Mouse (Mus musculus) frontal cortex, adult (tissue): ENCODE measurements at regions not wholly inside any gene's neighbourhood (a gene's known extent, or its start where the extent isn't known, plus 50 kb on each side); places are given as distances from the start of the nearest gene placed in this dataset.

Source experiments
- ATAC-seq: cut with Nextera tagmentation; 2 replicates; pipeline ENCODE4 v1.9.2; 2017; ENCODE audit warnings: mild to moderate bottlenecking, moderate library complexity, mixed read lengths; ENCODE audit not compliant: low TSS enrichment

DNA sequence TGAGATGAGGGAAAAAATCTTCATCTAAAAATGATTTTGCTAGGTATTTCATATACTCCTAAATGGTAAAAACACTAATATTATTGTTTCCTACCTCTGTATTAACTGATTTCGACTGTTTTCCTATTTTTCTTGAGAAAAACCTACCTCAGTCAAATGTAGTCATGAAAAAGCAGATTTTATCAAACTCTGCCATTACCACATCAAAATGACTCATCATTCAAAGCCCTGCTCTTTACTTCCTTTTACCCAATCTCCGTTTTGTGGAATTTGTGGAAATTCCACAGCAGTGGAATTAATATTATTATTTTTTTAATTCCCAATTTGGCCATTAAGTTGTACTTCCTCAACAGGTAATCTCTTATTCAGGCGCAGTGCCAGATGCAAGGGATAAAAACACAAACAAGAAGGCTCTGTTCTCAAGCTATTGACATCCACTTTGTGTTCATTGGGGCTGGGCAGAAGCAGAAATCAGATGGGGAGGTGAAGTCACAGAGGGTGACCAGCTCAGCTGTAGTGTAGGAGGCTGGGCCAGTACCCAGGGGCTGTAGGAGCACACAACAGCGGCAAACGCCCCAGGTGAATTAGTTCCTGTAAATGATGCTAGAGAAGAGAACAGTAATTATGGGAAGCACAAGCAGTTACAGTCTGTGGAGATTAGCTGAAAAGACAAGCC lies 138.2 kb upstream of the Mocs2 start:
- no peak for ATAC-seq

- no peak for ATAC-seq
Observed at GRCm38 (mm10) chr13:114680379-114680733, 137.7 kb upstream of the Mocs2 start.

- ATAC-seq, result no peak
Observed at GRCm38 (mm10) chr13:114681196-114681595, 136.8 kb upstream of the Mocs2 start.

DNA sequence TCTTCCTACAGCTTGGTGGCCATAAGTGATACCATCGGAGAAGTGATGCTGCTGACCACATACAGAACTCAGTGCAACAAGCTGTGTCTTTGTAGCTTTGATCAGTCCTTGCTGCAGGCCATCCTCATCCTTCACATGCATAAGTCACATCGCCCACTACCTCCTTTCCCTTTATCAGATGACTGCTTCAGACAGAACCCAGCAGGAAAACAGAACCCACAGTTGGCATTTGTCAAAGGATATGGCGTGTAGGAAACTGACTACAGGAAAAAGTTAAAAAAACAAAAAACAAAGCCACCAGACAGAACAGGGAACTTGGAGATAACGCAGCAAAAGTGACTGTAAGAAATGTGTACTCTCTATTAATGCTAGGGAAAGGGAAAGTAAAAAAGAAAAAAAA lies 136.1 kb upstream of the Mocs2 start:
- ATAC-seq, result no peak

DNA sequence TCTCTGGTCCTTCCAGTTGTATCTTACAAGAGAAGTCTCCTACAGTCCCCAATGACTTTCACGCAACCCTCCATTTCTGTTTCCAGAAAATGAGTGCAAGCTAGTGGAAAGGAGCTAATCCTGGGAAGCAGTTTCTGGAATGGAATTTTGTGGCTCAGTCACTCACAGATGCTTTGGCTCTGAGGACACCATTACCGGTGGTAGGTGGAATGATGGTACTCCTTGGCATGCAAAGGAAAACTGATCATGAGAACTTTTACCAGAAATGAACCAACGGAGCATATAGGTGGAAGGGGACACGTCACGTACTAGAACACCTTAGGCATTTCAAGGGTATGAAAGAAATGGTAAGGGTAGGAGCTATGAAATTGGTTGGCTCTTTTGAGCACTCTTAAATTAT lies 135.1 kb upstream of the Mocs2 start:
- ATAC-seq, result no peak

- ATAC-seq, result no peak
Observed at GRCm38 (mm10) chr13:114684298-114684697, 133.7 kb upstream of the Mocs2 start.

- ATAC-seq, result no peak
Observed at GRCm38 (mm10) chr13:114685368-114685767, 132.7 kb upstream of the Mocs2 start.

- no peak for ATAC-seq
Observed at GRCm38 (mm10) chr13:114712601-114713000, 105.4 kb upstream of the Mocs2 start.

GRCm38 (mm10) chr13:114719771-114720170 lies 98.3 kb upstream of the Mocs2 start:
- ATAC-seq, result no peak

- no peak for ATAC-seq
Observed at GRCm38 (mm10) chr13:114726828-114727227, 91.2 kb upstream of the Mocs2 start.

DNA sequence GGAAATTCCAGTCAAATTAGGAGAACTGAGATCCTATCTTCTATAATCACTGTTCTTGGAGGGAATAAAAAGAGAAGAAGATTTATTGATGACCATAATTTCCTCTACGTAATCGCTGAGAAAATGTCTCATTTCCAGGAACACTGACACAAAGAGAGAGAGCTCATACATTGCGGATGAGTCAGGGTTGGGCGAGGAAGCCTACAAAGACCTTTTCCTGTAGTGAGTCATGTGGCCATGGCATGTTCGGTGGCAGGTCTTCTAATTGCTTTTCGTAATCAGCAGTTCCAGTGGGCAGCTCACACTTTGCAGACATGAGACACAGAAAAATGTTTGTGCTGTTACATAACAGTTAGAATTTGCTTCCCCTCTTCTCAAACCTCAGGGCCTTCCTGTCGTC lies 83.0 kb upstream of the Mocs2 start:
- ATAC-seq, result no peak

DNA sequence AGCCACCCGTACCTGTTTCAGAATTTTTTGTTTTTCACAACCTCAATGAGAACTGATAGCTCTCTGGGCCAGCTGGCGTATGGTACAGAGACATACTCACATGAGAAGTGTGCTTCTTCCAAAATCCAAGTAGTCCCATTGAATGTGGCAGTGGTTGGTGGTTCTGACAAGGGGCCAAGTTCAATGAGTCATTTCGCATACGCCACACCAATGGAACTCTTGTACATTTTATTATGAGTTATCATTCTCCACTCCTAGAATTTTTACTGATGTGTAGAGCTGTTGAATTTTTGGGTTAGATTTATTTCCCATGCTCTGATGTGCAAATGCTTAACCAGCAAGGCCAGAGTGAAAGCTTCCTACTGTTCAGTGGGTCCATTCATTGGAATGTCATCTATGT lies 82.0 kb upstream of the Mocs2 start:
- ATAC-seq, result no peak

DNA sequence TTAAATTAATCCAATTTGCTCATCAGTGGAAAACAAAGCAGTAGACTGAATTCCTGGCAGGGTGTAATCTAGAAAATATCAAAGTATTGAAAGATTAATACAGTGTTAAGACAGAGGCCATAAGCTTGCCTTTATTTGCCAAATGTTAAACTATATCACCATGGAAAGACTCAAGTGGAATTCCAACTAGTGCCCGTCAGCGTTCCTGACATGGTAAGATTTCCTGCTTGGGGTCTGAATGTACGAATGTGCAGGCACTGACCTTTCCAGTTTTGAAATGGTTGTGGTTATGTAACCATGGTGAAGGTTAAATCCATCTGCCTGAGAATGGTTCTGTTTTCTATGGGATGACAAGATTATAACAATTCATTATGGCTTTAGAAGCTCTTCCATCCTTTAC lies 75.5 kb upstream of the Mocs2 start:
- no peak for ATAC-seq

GRCm38 (mm10) chr13:114745814-114746213 lies 72.2 kb upstream of the Mocs2 start:
- ATAC-seq, result no peak

- ATAC-seq, result peak; percentile 90
Observed at GRCm38 (mm10) chr13:114757459-114757858, 60.6 kb upstream of the Mocs2 start.

DNA sequence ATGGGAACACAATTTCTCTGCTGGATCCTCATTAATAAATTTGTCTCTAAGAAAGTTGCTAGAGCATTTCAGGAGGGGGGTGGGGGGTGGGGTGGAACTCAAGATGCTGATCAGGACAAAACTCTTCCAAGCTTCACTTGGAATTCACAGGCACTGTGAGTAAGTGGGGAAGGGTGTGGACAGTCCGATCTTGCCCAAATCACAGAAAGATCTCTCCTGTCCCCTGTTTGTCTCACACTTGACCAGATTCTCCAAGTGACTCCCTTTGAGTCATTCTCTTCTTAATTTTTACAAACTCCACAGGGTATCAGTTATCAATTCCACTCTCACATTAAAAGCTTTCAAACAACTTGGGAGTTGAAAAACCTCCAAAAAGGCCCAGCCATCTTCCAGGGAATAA lies 58.1 kb upstream of the Mocs2 start:
- no peak for ATAC-seq

GRCm38 (mm10) chr13:114760901-114761300 lies 57.1 kb upstream of the Mocs2 start:
- ATAC-seq, result no peak
